Mouse (Mus musculus) forebrain, embryonic 15.5 days (tissue): ENCODE results near the gene Mettl9. TPM values are rescaled to one million over a fixed set of nuclear protein-coding genes. Genes with fewer than 3 reads are reported as not detected.

Source experiments
- ATAC-seq: fragments of 200-750 bp; cut with Nextera tagmentation; replicated peaks from 2 replicates; pipeline ENCODE4 v1.8.0; 2017; ENCODE audit warnings: mild to moderate bottlenecking, moderate TSS enrichment, moderate library complexity
- H3K27ac ChIP-seq: fragments of 300-500 bp; sonication (generic); replicated peaks from 2 replicates; pipeline ENCODE4 v1.5.1; 2015; ENCODE audit warnings: mild to moderate bottlenecking, inconsistent platforms
- H3K27me3 ChIP-seq: fragments of 300-500 bp; sonication (generic); 2 replicates; pipeline ENCODE4 v1.6.1; 2015; ENCODE audit warnings: inconsistent platforms
- H3K36me3 ChIP-seq: fragments of 300-500 bp; sonication (generic); 2 replicates; pipeline ENCODE4 v1.6.1; 2015; ENCODE audit warnings: mild to moderate bottlenecking, inconsistent platforms
- H3K4me1 ChIP-seq: fragments of 300-500 bp; sonication (generic); 2 replicates; pipeline ENCODE4 v1.6.1; 2015; ENCODE audit warnings: inconsistent platforms
- H3K4me2 ChIP-seq: fragments of 300-500 bp; sonication (generic); replicated peaks from 2 replicates; pipeline ENCODE4 v1.6.1; 2015; ENCODE audit warnings: mild to moderate bottlenecking, inconsistent platforms
- H3K4me3 ChIP-seq: fragments of 300-500 bp; sonication (generic); 2 replicates; pipeline ENCODE4 v1.5.1; 2015; ENCODE audit warnings: mild to moderate bottlenecking, inconsistent platforms
- H3K9ac ChIP-seq: fragments of 300-500 bp; sonication (generic); replicated peaks from 2 replicates; pipeline ENCODE4 v1.6.1; 2015; ENCODE audit warnings: mild to moderate bottlenecking, inconsistent platforms
- H3K9me3 ChIP-seq: fragments of 300-500 bp; sonication (generic); 2 replicates; pipeline ENCODE4 v1.6.1; 2016; ENCODE audit warnings: inconsistent platforms
- WGBS: fragments of 180-500 bp; shearing (Covaris S2); methylation state at CpG from one replicate; pipeline ENCODE4 v1.1.7; 2015; ENCODE audit warnings: mixed read lengths; 5-methylcytosine and 5-hydroxymethylcytosine counted together
- polyA plus RNA-seq: library from polyadenylated mRNA; unstranded; fragments of >200 nt; fragmentation: Nextera tagmentation; extraction: Ambion mirVana; gene quantifications from 2 replicates; pipeline ENCODE4 v1.2.1, GENCODE M21; 2015

Mettl9 gene
- polyA plus RNA-seq, 1 experiment from 2014 or later, result 232 TPM

- Histone ChIP-seq H3K9me3 (no peaks in the 10 kb centered on the region), H3K36me3 (peaks cover 52% of the 10 kb centered on the region), H3K4me2 (no peak overlapping the region), H3K27me3 (no peaks in the 10 kb centered on the region), H3K27ac (no peak overlapping the region), H3K4me1 (no peaks in the 10 kb centered on the region), H3K4me3 (no peak overlapping the region), H3K9ac (no peak overlapping the region)
- 88% methylated on average over 4 of the region's 4 CpGs for WGBS
- ATAC-seq, result no peak
Observed at GRCm38 (mm10) chr7:121053071-121053470, 18.8 kb downstream of the Mettl9 start.

GRCm38 (mm10) chr7:121059477-121060218 lies 25.4 kb downstream of the Mettl9 start:
- no peak overlapping the region for H3K9ac ChIP-seq
- no peak overlapping the region for H3K27ac ChIP-seq
- no peak overlapping the region for H3K4me2 ChIP-seq
- H3K27me3 ChIP-seq, result no peaks in the 10 kb centered on the region
- no peak for ATAC-seq
- H3K4me1 ChIP-seq, result no peaks in the 10 kb centered on the region
- H3K36me3 ChIP-seq, result peaks cover 27% of the 10 kb centered on the region
- 66% methylated on average over 6 of the region's 6 CpGs for WGBS
- no peak overlapping the region for H3K4me3 ChIP-seq
- H3K9me3 ChIP-seq, result no peaks in the 10 kb centered on the region

DNA sequence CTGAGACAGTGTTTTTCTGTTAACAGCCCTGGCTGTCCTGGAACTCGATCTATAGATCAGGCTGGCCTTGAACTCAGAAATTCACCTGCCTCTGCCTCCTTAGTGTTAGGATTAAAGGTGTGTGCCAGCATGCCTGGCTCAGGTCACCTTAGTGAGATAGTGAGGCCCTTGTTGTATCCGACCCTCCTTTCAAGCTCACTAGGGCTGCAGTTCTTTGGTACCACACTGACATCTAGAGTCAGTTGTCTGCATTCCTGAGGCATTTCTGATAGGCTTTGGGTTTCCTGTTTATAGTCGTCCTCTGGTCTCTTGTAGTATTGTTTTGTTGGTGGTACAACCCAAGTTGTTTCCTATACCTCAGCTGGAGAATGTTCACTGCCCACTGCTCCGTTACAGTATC lies 30.1 kb downstream of the Mettl9 start:
- peaks cover 6% of the 10 kb centered on the region for H3K36me3 ChIP-seq
- no peaks in the 10 kb centered on the region for H3K9me3 ChIP-seq
- WGBS, result 62% methylated on average over 4 of the region's 4 CpGs
- H3K27ac ChIP-seq, result no peak overlapping the region
- H3K27me3 ChIP-seq, result no peaks in the 10 kb centered on the region
- H3K4me3 ChIP-seq, result no peak overlapping the region
- no peak overlapping the region for H3K4me2 ChIP-seq
- no peak overlapping the region for H3K9ac ChIP-seq
- no peaks in the 10 kb centered on the region for H3K4me1 ChIP-seq
- ATAC-seq, result no peak

DNA sequence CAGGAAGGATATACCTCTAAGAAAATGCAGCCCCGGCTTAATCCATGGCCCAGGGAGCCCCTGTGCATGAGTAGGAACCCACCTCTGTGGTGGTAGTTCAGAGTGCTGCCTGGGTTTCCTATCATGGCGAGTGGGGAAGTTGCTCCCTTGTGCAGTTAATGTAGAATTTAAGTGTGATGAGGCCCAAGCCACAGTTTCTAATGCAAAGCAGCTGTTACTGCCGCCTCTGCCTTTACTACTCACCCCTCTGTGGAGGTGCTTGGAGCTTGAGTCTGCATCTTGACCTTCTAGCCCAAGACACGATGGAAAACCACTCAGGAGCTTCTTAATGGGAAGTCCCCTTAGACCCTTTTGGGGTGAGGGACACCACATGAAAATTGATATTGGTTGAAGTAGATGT lies 37.0 kb downstream of the Mettl9 start:
- H3K4me2 ChIP-seq, result no peak overlapping the region
- 93% methylated on average over 4 of the region's 4 CpGs for WGBS
- no peak overlapping the region for H3K27ac ChIP-seq
- no peaks in the 10 kb centered on the region for H3K9me3 ChIP-seq
- H3K4me3 ChIP-seq, result no peak overlapping the region
- no peak overlapping the region for H3K9ac ChIP-seq
- peaks cover 31% of the 10 kb centered on the region for H3K36me3 ChIP-seq
- no peak for ATAC-seq
- no peaks in the 10 kb centered on the region for H3K4me1 ChIP-seq
- H3K27me3 ChIP-seq, result no peaks in the 10 kb centered on the region

DNA sequence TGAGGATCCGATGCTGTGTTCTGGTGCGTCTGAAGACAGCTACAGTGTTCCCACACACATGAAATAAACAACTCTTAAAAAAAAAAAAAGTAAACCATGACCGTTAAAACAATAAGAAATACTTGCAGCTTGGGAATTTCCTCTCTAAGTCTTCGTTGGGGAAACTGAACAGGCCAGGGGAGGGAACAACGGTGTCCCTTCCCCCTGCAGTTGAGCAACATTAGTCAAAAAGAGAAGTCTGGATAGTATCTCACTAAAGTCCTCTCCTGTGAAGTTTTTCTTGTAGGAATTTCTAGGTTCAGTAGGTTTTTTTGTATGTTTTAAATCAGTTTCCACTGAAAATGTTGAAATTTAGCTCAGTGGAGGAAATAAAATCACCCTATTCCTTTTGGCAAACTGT lies 38.3 kb downstream of the Mettl9 start:
- no peak for ATAC-seq
- H3K36me3 ChIP-seq, result peaks cover 37% of the 10 kb centered on the region
- H3K4me2 ChIP-seq, result no peak overlapping the region
- no peaks in the 10 kb centered on the region for H3K27me3 ChIP-seq
- WGBS, result 85% methylated on average over 5 of the region's 5 CpGs
- H3K9me3 ChIP-seq, result no peaks in the 10 kb centered on the region
- H3K9ac ChIP-seq, result no peak overlapping the region
- H3K27ac ChIP-seq, result no peak overlapping the region
- H3K4me3 ChIP-seq, result no peak overlapping the region
- no peaks in the 10 kb centered on the region for H3K4me1 ChIP-seq

- Histone ChIP-seq H3K4me1 (0 out of 2 replicates have a peak, but pooled peaks cover 2% of the 10 kb centered on the region), H3K4me2 (no peak within 1 kb of the TSS), H3K27me3 (no peaks in the 10 kb centered on the region), H3K27ac (no peak within 1 kb of the TSS), H3K9me3 (no peaks in the 10 kb centered on the region), H3K36me3 (peaks cover 42% of the 10 kb centered on the region), H3K9ac (no peak within 1 kb of the TSS), H3K4me3 (no peak within 1 kb of the TSS)
- 90% methylated on average over 11 of the region's 11 CpGs for WGBS
- no peak for ATAC-seq
Observed at GRCm38 (mm10) chr7:121074281-121074680, 40.0 kb downstream of the Mettl9 start, which contains the start of gene Igsf6. Gene Igsf6, minus strand, starts transcription at chr7:121074572.

DNA sequence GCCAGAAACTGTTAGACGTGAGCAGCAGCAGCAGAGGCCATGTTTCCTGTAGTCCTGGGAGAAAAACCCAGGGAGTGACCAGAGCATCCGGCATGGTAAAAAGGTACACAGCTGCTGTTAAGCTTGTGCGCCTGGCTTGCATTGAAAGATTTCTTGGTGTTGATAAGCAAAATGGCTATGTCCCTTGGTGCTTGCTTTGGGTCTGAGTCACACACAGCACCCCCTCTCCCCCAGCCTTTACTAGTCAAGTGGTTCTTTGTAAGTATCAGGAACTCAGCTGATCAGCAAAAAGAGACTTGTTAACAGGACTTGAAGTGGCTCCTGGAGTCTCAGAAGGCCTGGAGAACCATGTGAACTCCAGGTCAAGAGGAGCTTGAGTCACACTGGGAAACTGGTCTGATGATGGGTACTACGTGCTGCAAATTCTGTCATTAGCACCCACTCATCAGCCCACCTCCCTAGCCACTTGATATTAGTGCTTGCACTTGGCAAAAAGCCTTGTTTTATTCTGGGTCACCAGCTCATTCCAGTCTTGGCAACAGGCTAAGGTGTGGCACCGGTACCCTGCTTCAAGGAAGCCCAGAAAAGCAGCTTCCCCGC lies 40.7 kb downstream of the Mettl9 start:
- Histone ChIP-seq H3K4me3 (no peak overlapping the region), H3K4me1 (0 out of 2 replicates have a peak, but pooled peaks cover 2% of the 10 kb centered on the region), H3K9me3 (no peaks in the 10 kb centered on the region), H3K27ac (no peak overlapping the region), H3K36me3 (peaks cover 42% of the 10 kb centered on the region), H3K4me2 (no peak overlapping the region), H3K27me3 (no peaks in the 10 kb centered on the region), H3K9ac (no peak overlapping the region)
- 82% methylated on average over 6 of the region's 6 CpGs for WGBS
- no peak for ATAC-seq

DNA sequence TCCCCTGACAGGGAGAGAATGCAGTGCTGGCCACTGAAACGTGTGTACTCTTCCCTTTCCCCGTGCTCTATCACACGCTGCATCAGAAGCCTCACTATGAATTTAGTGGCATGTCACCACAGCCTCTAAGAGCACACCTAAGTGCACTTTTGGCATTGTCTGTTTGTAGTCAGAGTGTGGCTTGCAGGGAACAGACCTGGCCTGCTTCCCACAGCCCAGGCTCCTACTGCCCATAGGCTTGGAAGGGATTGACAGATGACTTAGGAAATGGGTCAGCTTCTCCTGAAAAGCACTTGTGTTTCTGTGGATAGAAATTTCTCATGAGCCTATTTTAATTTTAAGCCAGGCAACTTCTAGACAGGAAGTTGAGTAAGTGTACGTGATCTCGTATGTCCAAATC lies 41.2 kb downstream of the Mettl9 start:
- 84% methylated on average over 5 of the region's 5 CpGs for WGBS
- Histone ChIP-seq H3K9me3 (0 out of 2 replicates have a peak, but pooled peaks cover under 1% of the 10 kb centered on the region), H3K27ac (no peak overlapping the region), H3K4me2 (no peak overlapping the region), H3K4me1 (0 out of 2 replicates have a peak, but pooled peaks cover 2% of the 10 kb centered on the region), H3K9ac (no peak overlapping the region), H3K27me3 (no peaks in the 10 kb centered on the region), H3K36me3 (peaks cover 39% of the 10 kb centered on the region), H3K4me3 (no peak overlapping the region)
- no peak for ATAC-seq

DNA sequence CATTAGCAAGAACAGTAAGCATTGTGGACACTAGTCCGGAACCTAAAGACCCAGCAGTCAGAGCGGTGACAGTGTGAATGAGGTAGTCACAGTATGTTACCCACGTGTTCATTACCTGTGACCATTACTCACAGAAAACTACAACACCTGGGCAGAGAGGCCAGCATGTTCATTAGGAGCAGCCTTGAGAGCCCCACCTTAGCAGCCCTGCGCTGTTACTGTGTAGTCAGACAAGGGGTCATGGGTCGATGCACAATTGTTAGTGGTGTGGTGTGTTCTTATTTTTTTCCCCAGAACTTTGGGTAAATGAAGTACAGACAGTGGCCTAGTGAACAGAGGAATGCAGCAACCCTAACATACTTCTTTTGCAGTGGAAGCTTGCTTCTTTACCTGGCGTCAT lies 43.1 kb downstream of the Mettl9 start:
- Histone ChIP-seq H3K36me3 (peaks cover 30% of the 10 kb centered on the region; the same call in 1 of the 2 replicates), H3K27me3 (no peaks in the 10 kb centered on the region), H3K4me1 (0 out of 2 replicates have a peak, but pooled peaks cover 2% of the 10 kb centered on the region), H3K4me3 (no peak overlapping the region), H3K9ac (no peak overlapping the region), H3K27ac (no peak overlapping the region), H3K4me2 (no peak overlapping the region), H3K9me3 (0 out of 2 replicates have a peak, but pooled peaks cover 2% of the 10 kb centered on the region)
- ATAC-seq, result peak; percentile 36; the same call in 1 of the 2 replicates
- WGBS, result 89% methylated on average over 6 of the region's 6 CpGs

- no peak overlapping the region for H3K4me3 ChIP-seq
- H3K27ac ChIP-seq, result peak overlapping the region; percentile 29; the same call in 1 of the 2 replicates
- H3K27me3 ChIP-seq, result no peaks in the 10 kb centered on the region
- H3K9me3 ChIP-seq, result 0 out of 2 replicates have a peak, but pooled peaks cover 2% of the 10 kb centered on the region
- no peak overlapping the region for H3K9ac ChIP-seq
- H3K4me1 ChIP-seq, result peaks cover 5% of the 10 kb centered on the region; the same call in 1 of the 2 replicates
- H3K4me2 ChIP-seq, result no peak overlapping the region
- ATAC-seq, result peak; percentile 82
- 4% methylated on average over 5 of the region's 5 CpGs for WGBS
- H3K36me3 ChIP-seq, result peaks cover 30% of the 10 kb centered on the region; the same call in 1 of the 2 replicates
Observed at GRCm38 (mm10) chr7:121077829-121078228, 43.6 kb downstream of the Mettl9 start.

DNA sequence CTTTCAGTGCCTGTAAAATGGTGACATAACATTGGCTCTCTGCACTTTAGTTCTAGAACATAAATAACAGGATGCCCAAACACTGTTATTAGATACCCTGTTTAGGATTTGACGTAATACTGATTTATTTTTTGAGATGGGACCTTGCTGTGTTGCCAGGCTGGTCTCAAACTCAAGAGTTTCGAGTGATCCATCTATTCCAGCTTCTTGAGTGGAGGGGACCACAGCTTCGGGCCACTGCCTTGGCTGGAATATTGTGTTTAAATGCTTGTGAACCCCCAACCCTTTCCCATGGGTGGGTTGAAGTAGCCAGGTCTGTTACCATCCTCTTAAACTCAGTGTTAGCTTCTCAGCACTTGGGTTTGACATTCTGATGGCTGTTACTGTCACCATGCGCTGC lies 47.1 kb downstream of the Mettl9 start, which contains the start of gene Otoa:
Otoa (plus strand) TSS at position 301 of the 400 bp plus-strand sequence.
- no peak within 1 kb of the TSS for H3K27ac ChIP-seq
- H3K4me3 ChIP-seq, result no peak within 1 kb of the TSS
- H3K27me3 ChIP-seq, result no peaks in the 10 kb centered on the region
- no peak within 1 kb of the TSS for H3K4me2 ChIP-seq
- no peak for ATAC-seq
- H3K9ac ChIP-seq, result no peak within 1 kb of the TSS
- H3K9me3 ChIP-seq, result 0 out of 2 replicates have a peak, but pooled peaks cover 2% of the 10 kb centered on the region
- peaks cover 19% of the 10 kb centered on the region for H3K4me1 ChIP-seq
- peaks cover 16% of the 10 kb centered on the region; the same call in 1 of the 2 replicates for H3K36me3 ChIP-seq
- 92% methylated on average over 4 of the region's 4 CpGs for WGBS

- WGBS, result 86% methylated on average over 2 of the region's 2 CpGs
- no peak for ATAC-seq
- H3K4me2 ChIP-seq, result no peak overlapping the region
- peaks cover 14% of the 10 kb centered on the region; the same call in 1 of the 2 replicates for H3K36me3 ChIP-seq
- H3K27ac ChIP-seq, result no peak overlapping the region
- no peak overlapping the region for H3K9ac ChIP-seq
- peaks cover 19% of the 10 kb centered on the region for H3K4me1 ChIP-seq
- no peak overlapping the region for H3K4me3 ChIP-seq
- H3K27me3 ChIP-seq, result no peaks in the 10 kb centered on the region
- H3K9me3 ChIP-seq, result 0 out of 2 replicates have a peak, but pooled peaks cover 2% of the 10 kb centered on the region
Observed at GRCm38 (mm10) chr7:121081816-121082215, 47.6 kb downstream of the Mettl9 start.
